Mouse (Mus musculus) embryonic fibroblast, embryonic 13.5 days (primary cell): ENCODE measurements around the gene Birc3.

Source experiments
- CTCF ChIP-seq: IDR thresholded peaks from 2 replicates; pipeline ENCODE4 v1.5.1; 2011; ENCODE audit warnings: mild to moderate bottlenecking, control low read depth, low read length, moderate library complexity, borderline replicate concordance; ENCODE audit not compliant: insufficient read depth
- POLR2A ChIP-seq: IDR thresholded peaks from 2 replicates; pipeline ENCODE4 v1.6.1; 2011; ENCODE audit warnings: low read depth, mild to moderate bottlenecking, control low read depth, low read length, moderate library complexity

DNA sequence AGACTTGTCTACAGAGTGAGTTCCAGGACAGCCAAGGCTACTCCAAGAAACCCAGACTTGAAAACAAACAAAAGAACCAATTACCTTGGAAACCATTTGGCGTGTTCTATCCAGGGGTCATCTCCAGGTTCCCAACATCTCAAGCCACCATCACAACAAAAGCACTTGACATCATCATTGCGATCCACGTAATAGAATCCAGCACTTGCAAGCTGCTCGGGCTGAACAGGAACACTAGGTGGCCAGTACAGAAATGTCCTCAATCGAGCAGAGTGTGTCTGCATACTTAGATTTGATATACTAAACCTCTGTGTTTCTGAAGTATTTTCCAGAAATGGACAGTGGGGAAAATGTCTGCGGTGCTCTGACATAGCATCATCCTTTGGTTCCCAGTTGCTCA lies 39.6 kb downstream of the Birc3 start:
- no peak for TF ChIP-seq CTCF
- no peak for TF ChIP-seq POLR2A
